Mouse (Mus musculus) stomach, postnatal 0 days (tissue): ENCODE data around the gene Ctcf.

Experiments
- CTCF ChIP-seq: IDR thresholded peaks from 2 replicates; pipeline ENCODE4 v1.5.1; 2016; ENCODE audit warnings: antibody characterized with exemption, low read depth, mild to moderate bottlenecking, moderate library complexity
- EP300 ChIP-seq: optimal IDR thresholded peaks from 2 replicates; pipeline ENCODE3; 2016; ENCODE audit warnings: antibody characterized with exemption

DNA sequence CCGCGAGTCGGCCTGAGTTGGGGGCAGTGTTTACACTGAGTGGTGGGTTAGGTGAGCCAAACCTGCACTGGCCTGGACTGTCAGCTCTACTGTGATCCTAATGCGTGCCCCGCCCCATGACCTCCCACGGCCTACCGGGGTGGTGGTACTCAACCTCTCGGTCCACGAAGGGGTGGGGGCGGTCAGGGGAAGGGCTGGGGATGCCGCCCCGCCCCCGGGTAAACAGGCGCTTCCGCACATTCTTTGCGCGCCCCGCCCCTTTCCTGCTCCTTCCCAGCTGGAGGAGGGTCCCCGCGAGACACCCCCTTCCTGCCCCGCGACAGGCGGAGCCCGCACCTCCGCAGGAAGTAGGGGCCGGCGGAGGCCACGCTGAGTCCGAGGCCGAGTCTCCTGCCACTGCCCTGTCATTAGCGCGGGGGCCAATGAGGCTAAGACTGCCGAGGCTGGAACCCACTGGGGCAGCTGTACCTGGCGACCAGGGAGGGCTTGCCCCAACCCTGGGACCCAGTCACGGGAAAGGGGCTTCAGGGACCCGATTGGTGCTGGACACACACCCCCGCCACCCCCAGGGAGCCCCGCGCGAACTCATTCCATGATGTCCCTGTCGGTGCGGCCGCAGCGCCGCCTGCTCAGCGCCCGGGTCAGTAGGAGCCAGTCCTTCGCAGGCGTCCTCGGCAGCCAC, 22.4 kb upstream of the Ctcf start:
- TF ChIP-seq CTCF (no peak), EP300 (no peak)
